Mouse (Mus musculus) forebrain, embryonic 14.5 days (tissue): ENCODE measurements at regions not wholly inside any gene's neighbourhood (a gene's known extent, or its start where the extent isn't known, plus 50 kb on each side); places are given as distances from the start of the nearest gene placed in this dataset.

Experiments used
- ATAC-seq: fragments of 200-750 bp; cut with Nextera tagmentation; 2 replicates; pipeline ENCODE4 v1.8.0; 2017; ENCODE audit warnings: mild to moderate bottlenecking, moderate library complexity
- DNase-seq: peaks from one replicate; pipeline ENCODE4 v3.0.0-alpha.2; 2015; ENCODE audit warnings: low spot score
- H3K27ac ChIP-seq: fragments of 300-500 bp; sonication (generic); 2 replicates; pipeline ENCODE4 v1.5.1; 2014; ENCODE audit warnings: low read depth, mild to moderate bottlenecking, control low read depth, low read length, moderate library complexity
- H3K27me3 ChIP-seq: fragments of 300-500 bp; sonication (generic); replicated peaks from 2 replicates; pipeline ENCODE4 v1.6.1; 2014; ENCODE audit warnings: low read length, control low read depth, mixed read lengths; ENCODE audit not compliant: control insufficient read depth, insufficient read depth
- H3K36me3 ChIP-seq: fragments of 300-500 bp; sonication (generic); 2 replicates; pipeline ENCODE4 v1.6.1; 2014; ENCODE audit warnings: low read length, control low read depth; ENCODE audit not compliant: control insufficient read depth, insufficient read depth
- H3K4me1 ChIP-seq: fragments of 300-500 bp; sonication (generic); 2 replicates; pipeline ENCODE4 v1.6.1; 2014; ENCODE audit warnings: antibody characterized with exemption, low read length, control low read depth; ENCODE audit not compliant: control insufficient read depth, insufficient read depth
- H3K4me2 ChIP-seq: fragments of 300-500 bp; sonication (generic); 2 replicates; pipeline ENCODE4 v1.6.1; 2014; ENCODE audit warnings: mild to moderate bottlenecking, control low read depth, low read length
- H3K4me3 ChIP-seq: fragments of 300-500 bp; sonication (generic); 2 replicates; pipeline ENCODE4 v1.5.1; 2014; ENCODE audit warnings: low read depth, low read length, control low read depth
- H3K9ac ChIP-seq: fragments of 300-500 bp; sonication (generic); 2 replicates; pipeline ENCODE4 v1.6.1; 2014; ENCODE audit warnings: mild to moderate bottlenecking, low read length, control low read depth, moderate library complexity
- H3K9me3 ChIP-seq: fragments of 300-500 bp; sonication (generic); replicated peaks from 2 replicates; pipeline ENCODE4 v1.6.1; 2016; ENCODE audit warnings: low read length, control low read depth, mixed read lengths; ENCODE audit not compliant: control insufficient read depth
- WGBS: fragments of 180-500 bp; shearing (Covaris S2); extraction: QIAGEN DNeasy Blood & Tissue Kit; methylation state at CpG from one replicate; pipeline ENCODE4 v1.1.7; 2014; 5-methylcytosine and 5-hydroxymethylcytosine counted together

DNA sequence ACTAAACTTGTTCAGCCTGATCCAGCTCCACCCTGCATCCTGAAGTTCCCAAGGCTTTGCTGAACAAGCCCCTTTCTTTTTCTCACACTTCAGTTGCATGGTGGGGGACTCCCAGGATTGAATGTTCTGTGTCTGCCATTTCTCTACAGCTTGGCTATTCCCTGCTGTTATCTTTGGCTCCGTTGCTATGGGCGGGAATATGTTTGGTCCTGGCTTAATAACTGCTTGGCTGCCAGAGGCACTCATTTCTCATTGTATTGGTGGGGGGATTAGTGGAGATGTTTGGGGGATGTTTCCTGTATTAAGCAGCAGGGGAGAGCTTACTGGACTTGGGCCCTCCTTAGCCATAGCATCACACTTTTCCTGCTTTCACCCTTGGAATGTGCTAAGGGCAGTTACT is 144.1 kb downstream of the Snx19 start:
- 6% methylated on average over 2 of the region's 2 CpGs for WGBS
- DNase-seq (peak; percentile 53), ATAC-seq (no peak)
- Histone ChIP-seq H3K9ac (no peak overlapping the region), H3K27ac (no peak overlapping the region), H3K9me3 (no peaks in the 10 kb centered on the region), H3K4me1 (no peaks in the 10 kb centered on the region), H3K4me3 (no peak overlapping the region), H3K4me2 (no peak overlapping the region), H3K27me3 (no peaks in the 10 kb centered on the region), H3K36me3 (no peaks in the 10 kb centered on the region)

DNA sequence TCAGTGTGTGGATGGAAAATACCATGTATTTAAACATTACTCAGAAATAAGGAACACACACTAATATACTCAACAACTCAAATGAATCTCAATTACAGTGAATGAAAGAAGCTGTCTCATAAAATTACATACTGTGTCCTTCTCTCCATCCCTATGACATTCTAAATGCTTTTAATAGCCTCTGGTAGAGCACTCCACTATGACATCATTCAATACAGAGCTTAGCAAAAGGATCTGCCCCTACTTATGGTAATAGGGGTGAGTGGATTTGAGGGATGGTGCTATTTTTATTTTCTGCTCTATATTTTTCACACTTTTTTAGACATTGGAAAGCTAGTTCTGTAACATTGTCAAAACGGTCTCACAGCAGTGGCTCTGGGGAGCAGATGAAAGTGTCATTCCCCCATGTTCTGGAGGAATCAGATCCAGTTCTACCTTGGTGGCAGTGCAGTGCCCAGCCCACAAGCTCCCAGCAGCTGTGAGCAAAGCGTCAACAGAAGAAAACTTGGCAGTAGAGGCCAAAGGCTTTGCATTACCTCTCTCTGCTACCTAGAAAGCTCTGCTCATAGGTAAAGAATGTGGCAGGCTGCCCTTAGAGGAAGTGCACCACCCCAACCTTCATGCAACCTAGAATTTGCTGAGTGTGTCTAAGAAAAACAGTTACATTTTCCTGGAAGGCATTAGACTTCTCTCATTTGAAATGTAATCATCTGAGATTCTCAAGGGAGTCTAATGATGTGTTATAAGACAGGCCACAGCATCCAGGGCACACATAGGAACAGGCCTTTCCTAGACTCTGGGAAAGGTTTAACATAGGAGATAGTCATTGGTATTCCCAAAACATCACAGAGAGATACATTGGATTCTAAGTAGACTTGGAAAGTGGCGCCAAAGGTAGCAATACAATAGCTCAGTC is 138.1 kb downstream of the Snx19 start:
- Histone ChIP-seq H3K4me3 (no peak overlapping the region), H3K9me3 (no peaks in the 10 kb centered on the region), H3K9ac (no peak overlapping the region), H3K4me2 (no peak overlapping the region), H3K27ac (no peak overlapping the region), H3K27me3 (no peaks in the 10 kb centered on the region), H3K4me1 (no peaks in the 10 kb centered on the region), H3K36me3 (no peaks in the 10 kb centered on the region)
- ATAC-seq (no peak), DNase-seq (no peak)
- WGBS = 85% methylated on average over 3 of the region's 3 CpGs

DNA sequence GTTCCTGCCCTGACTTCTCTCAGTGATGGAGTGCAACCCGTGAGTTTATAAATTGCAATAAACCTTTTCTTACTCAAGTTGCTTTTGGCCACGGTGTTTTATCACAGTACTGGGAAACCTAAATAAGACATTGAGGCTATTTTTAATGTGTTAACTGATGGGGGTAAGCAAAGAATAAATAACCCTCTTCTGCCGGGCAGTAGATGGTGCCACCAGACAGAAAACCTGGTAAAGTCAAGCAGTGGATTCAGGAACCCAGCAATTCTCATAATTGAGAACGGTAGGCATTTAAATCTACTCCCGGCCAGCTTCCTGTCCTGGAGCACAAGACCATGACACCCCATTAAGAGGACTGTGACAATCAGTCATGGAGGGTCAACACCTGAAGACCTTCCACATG is 136.5 kb downstream of the Snx19 start:
- WGBS = 88% methylated on average over 5 of the region's 5 CpGs
- no peak for ATAC-seq
- H3K9ac ChIP-seq = no peak overlapping the region

DNA sequence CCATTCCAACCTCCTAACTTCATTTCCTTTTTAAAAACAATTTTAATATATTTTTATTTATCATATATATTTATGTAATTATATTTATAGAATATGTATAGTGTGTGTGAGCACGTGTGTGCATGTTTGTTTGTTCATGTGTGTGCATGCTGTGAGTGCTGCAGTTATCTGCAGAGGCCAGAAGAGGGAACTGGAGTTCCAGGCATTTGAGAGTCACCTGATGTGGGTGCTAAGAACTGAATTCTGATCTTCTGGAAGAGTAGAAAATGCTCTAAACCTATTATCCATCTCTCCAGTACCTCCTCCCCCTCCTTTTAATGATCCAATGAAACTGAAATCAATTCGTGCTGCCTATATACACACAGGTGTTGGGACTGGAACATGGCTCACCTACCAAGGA is 128.0 kb downstream of the Snx19 start:
- no peak for ATAC-seq
- WGBS = 63% methylated on average over 2 of the region's 2 CpGs
- H3K4me3 ChIP-seq = no peak overlapping the region

More for the DNA sequence above, 136.5 kb downstream of the Snx19 start:
- DNase-seq = no peak
- Histone ChIP-seq H3K9me3 (no peaks in the 10 kb centered on the region), H3K27ac (no peak overlapping the region), H3K4me2 (no peak overlapping the region), H3K4me1 (no peaks in the 10 kb centered on the region), H3K27me3 (no peaks in the 10 kb centered on the region), H3K36me3 (no peaks in the 10 kb centered on the region), H3K4me3 (no peak overlapping the region)

DNA sequence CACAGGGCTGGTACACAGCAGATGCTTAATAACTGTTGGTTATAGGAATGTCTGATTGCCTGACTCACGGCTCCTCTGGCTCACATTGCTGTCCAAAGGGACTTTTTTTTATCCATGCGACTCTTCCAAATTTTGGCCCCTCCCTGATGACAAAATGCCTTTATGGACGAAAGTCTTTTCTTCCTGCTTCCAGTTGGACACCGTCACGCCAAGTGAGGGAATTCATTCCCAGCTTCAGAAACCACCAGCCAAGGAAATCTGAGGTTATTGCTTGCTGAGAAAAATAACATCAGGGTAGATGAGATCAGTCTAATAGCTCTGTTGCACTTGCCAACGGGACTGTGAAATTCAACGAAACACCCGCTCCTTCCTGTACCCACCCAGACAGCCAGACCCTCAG is 125.8 kb downstream of the Snx19 start:
- DNase-seq (no peak), ATAC-seq (no peak)
- H3K27me3 ChIP-seq = no peaks in the 10 kb centered on the region
- H3K9ac ChIP-seq = no peak overlapping the region
- H3K4me3 ChIP-seq = no peak overlapping the region
- WGBS = 93% methylated on average over 8 of the region's 8 CpGs
- H3K9me3 ChIP-seq = no peaks in the 10 kb centered on the region
- no peaks in the 10 kb centered on the region for H3K36me3 ChIP-seq
- no peaks in the 10 kb centered on the region for H3K4me1 ChIP-seq
- H3K4me2 ChIP-seq = no peak overlapping the region
- no peak overlapping the region for H3K27ac ChIP-seq

More for the DNA sequence above, 128.0 kb downstream of the Snx19 start:
- Histone ChIP-seq H3K4me1 (no peaks in the 10 kb centered on the region), H3K36me3 (no peaks in the 10 kb centered on the region), H3K9ac (no peak overlapping the region), H3K9me3 (no peaks in the 10 kb centered on the region), H3K4me2 (no peak overlapping the region), H3K27me3 (no peaks in the 10 kb centered on the region), H3K27ac (no peak overlapping the region)
- no peak for DNase-seq

GRCm38 (mm10) chr9:30549892-30550515 is 123.1 kb downstream of the Snx19 start:
- H3K4me2 ChIP-seq = no peak overlapping the region
- no peak overlapping the region for H3K4me3 ChIP-seq
- H3K27ac ChIP-seq = no peak overlapping the region
- 88% methylated on average over 5 of the region's 5 CpGs for WGBS
- H3K36me3 ChIP-seq = no peaks in the 10 kb centered on the region
- no peak for DNase-seq
- no peak overlapping the region for H3K9ac ChIP-seq
- H3K27me3 ChIP-seq = no peaks in the 10 kb centered on the region
- no peak for ATAC-seq
- H3K9me3 ChIP-seq = no peaks in the 10 kb centered on the region
- H3K4me1 ChIP-seq = no peaks in the 10 kb centered on the region

DNA sequence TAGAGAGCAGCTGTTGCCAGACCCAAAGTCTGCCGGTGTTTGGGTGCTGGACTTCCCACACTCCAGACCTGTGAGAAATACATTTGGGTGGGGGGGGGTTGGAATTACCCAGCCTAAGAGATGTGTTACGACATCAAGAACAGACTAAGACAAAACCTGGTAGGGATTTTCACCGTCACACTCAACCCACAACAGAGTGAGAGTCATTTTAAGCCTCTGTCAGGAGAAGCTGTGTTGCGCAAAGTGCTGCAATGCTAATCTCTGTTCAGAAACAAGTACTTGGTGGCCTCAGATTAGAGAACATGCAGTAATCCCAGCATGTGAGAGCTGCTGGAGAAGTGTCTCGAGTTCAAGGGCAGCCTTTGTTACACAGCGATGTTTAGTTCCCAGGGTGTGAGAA is 113.0 kb downstream of the Snx19 start:
- no peak overlapping the region for H3K4me3 ChIP-seq
- WGBS = 85% methylated on average over 6 of the region's 6 CpGs
- H3K4me1 ChIP-seq = no peaks in the 10 kb centered on the region
- H3K9me3 ChIP-seq = no peaks in the 10 kb centered on the region
- no peak overlapping the region for H3K27ac ChIP-seq
- no peak overlapping the region for H3K9ac ChIP-seq
- H3K27me3 ChIP-seq = no peaks in the 10 kb centered on the region
- no peak overlapping the region for H3K4me2 ChIP-seq
- no peak for ATAC-seq
- H3K36me3 ChIP-seq = no peaks in the 10 kb centered on the region
- no peak for DNase-seq

GRCm38 (mm10) chr9:30536508-30537100 is 109.7 kb downstream of the Snx19 start:
- Histone ChIP-seq H3K4me1 (peaks cover 14% of the 10 kb centered on the region; the same call in 1 of the 2 replicates), H3K36me3 (no peaks in the 10 kb centered on the region), H3K9me3 (no peaks in the 10 kb centered on the region), H3K27ac (no peak overlapping the region), H3K9ac (no peak overlapping the region), H3K4me3 (no peak overlapping the region), H3K4me2 (no peak overlapping the region), H3K27me3 (no peaks in the 10 kb centered on the region)
- 58% methylated on average over 8 of the region's 8 CpGs for WGBS
- no peak for DNase-seq
- no peak for ATAC-seq

DNA sequence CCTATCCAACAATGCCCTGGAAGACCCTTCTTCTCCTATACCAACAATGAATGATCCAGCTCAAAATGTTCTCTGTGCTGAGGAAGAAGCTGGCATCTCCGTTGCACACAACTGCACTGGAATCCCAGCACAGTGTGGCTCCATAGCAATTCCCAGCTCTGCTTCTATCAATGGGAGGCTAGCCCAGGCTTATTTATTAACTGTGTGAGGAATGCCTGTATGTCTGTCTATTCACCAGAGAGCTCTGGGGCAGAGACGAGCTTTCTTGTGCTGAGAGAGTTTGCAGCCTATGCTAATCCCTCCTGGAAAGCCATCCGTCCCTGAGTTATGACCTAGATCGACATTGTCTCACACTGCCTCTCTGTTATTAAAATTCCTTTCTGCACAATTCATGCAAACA is 108.1 kb downstream of the Snx19 start:
- no peak for ATAC-seq
- Histone ChIP-seq H3K9ac (no peak overlapping the region), H3K4me3 (no peak overlapping the region), H3K4me1 (peaks cover 14% of the 10 kb centered on the region; the same call in 1 of the 2 replicates), H3K27me3 (no peaks in the 10 kb centered on the region), H3K9me3 (no peaks in the 10 kb centered on the region), H3K4me2 (no peak overlapping the region), H3K36me3 (no peaks in the 10 kb centered on the region), H3K27ac (no peak overlapping the region)
- WGBS = 53% methylated on average over 4 of the region's 4 CpGs
- no peak for DNase-seq
